Mouse (Mus musculus): ENCODE data around the gene Zfp541. TPM values are rescaled to one million over a fixed set of nuclear protein-coding genes. Genes with fewer than 3 reads are reported as not detected.

Zfp541 gene
- polyA plus RNA-seq, 1 experiment from 2014 or later, result not detected

GRCm38 (mm10) chr7:16099901-16100300 is 38.3 kb downstream of the Zfp541 start:
- peaks cover 22% of the 10 kb centered on the region for H3K36me3 ChIP-seq
- 94% methylated on average over 4 of the region's 4 CpGs for WGBS
- H3K9me3 ChIP-seq, result no peaks in the 10 kb centered on the region
- peak overlapping the region; percentile 97 for H3K4me2 ChIP-seq (replicated peaks)
- H3K4me1 ChIP-seq, result peaks cover 29% of the 10 kb centered on the region
- H3K4me3 ChIP-seq, result peak overlapping the region; percentile 96
- H3K27me3 ChIP-seq, result no peaks in the 10 kb centered on the region
- peak overlapping the region; percentile 97; the same call in 1 of the 2 replicates for H3K9ac ChIP-seq (replicated peaks)
- no peak overlapping the region for H3K27ac ChIP-seq (replicated peaks)
- no peak for ATAC-seq (ENCODE audit: low FRiP score, low read depth)

DNA sequence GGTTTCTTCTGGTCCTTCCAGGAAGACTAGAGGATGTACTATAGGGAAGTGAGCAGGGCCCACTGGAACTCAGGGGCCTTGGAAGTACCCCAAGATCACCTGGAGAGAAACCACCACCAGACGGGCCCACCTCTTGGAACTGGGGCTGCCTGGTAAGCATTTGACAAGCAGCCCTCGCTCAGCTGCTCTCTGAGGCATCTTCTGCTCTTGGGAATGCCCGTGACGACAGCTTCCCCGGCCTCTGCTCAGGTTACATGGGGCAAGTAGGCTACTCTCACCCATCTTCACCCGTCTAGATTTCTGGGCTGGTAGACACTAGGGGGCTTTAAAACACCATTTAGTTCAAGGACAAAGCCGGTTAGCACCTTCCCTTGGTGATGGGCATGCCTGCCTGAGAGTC is 39.5 kb downstream of the Zfp541 start:
- no peak overlapping the region for H3K4me3 ChIP-seq
- H3K4me2 ChIP-seq (replicated peaks), result no peak overlapping the region
- WGBS, result 81% methylated on average over 7 of the region's 7 CpGs
- H3K9me3 ChIP-seq, result no peaks in the 10 kb centered on the region
- no peaks in the 10 kb centered on the region for H3K27me3 ChIP-seq
- peaks cover 26% of the 10 kb centered on the region for H3K36me3 ChIP-seq
- no peak for ATAC-seq (ENCODE audit: low FRiP score, low read depth)
- no peak overlapping the region for H3K27ac ChIP-seq (replicated peaks)
- H3K9ac ChIP-seq (replicated peaks), result no peak overlapping the region
- H3K4me1 ChIP-seq, result peaks cover 29% of the 10 kb centered on the region

GRCm38 (mm10) chr7:16101726-16102475 is 40.3 kb downstream of the Zfp541 start:
- H3K9ac ChIP-seq (replicated peaks), result no peak overlapping the region

GRCm38 (mm10) chr7:16102686-16103226 is 41.1 kb downstream of the Zfp541 start:
- Histone ChIP-seq H3K36me3 (peaks cover 35% of the 10 kb centered on the region), H3K9me3 (no peaks in the 10 kb centered on the region), H3K27me3 (no peaks in the 10 kb centered on the region), H3K4me1 (peaks cover 25% of the 10 kb centered on the region), H3K9ac (replicated peaks) (no peak overlapping the region), H3K4me3 (no peak overlapping the region), H3K4me2 (replicated peaks) (no peak overlapping the region), H3K27ac (replicated peaks) (0 out of 2 replicates have a peak overlapping the region, but pooled peaks have one; percentile 27)
- WGBS, result 95% methylated on average over 5 of the region's 5 CpGs
- no peak for ATAC-seq (ENCODE audit: low FRiP score, low read depth)

More at GRCm38 (mm10) chr7:16101726-16102475, 40.3 kb downstream of the Zfp541 start:
- H3K9me3 ChIP-seq, result no peaks in the 10 kb centered on the region
- ATAC-seq (ENCODE audit: low FRiP score, low read depth), result no peak
- no peaks in the 10 kb centered on the region for H3K27me3 ChIP-seq
- no peak overlapping the region for H3K4me3 ChIP-seq
- H3K36me3 ChIP-seq, result peaks cover 27% of the 10 kb centered on the region
- H3K4me1 ChIP-seq, result peaks cover 29% of the 10 kb centered on the region
- no peak overlapping the region for H3K27ac ChIP-seq (replicated peaks)
- no peak overlapping the region for H3K4me2 ChIP-seq (replicated peaks)
- WGBS, result 84% methylated on average over 15 of the region's 15 CpGs

DNA sequence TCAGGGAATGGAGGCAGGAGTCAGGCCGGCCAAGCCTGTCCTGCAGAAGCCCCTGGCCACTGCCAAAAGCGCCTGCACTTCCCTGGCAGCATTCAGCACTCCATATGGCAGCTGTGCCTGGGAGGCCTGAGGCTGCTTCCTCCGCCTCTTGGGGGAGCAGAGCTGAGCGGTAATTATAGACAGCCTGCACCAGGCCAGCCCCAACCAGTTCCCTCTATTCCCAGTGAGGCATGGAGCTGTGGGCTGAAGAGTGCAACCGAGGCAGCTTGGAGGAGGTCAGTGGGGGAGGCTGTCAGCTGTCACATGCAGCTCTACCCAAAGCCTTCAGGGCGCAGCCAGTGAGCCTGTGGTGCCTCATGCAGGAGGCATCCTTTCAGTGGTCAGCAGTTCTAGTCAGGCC is 42.1 kb downstream of the Zfp541 start:
- Histone ChIP-seq H3K9me3 (no peaks in the 10 kb centered on the region), H3K36me3 (peaks cover 46% of the 10 kb centered on the region), H3K4me2 (replicated peaks) (no peak overlapping the region), H3K9ac (replicated peaks) (no peak overlapping the region), H3K4me3 (no peak overlapping the region), H3K27me3 (no peaks in the 10 kb centered on the region), H3K27ac (replicated peaks) (peak overlapping the region; percentile 54), H3K4me1 (peaks cover 25% of the 10 kb centered on the region)
- 72% methylated on average over 6 of the region's 6 CpGs for WGBS
- ATAC-seq (ENCODE audit: low FRiP score, low read depth), result peak; percentile 53

- no peak overlapping the region for H3K4me3 ChIP-seq
- no peak overlapping the region for H3K9ac ChIP-seq (replicated peaks)
- 92% methylated on average over 7 of the region's 7 CpGs for WGBS
- no peak for ATAC-seq (ENCODE audit: low FRiP score, low read depth)
- H3K9me3 ChIP-seq, result no peaks in the 10 kb centered on the region
- H3K27ac ChIP-seq (replicated peaks), result no peak overlapping the region
- no peaks in the 10 kb centered on the region for H3K27me3 ChIP-seq
- H3K4me1 ChIP-seq, result peaks cover 15% of the 10 kb centered on the region
- peaks cover 55% of the 10 kb centered on the region for H3K36me3 ChIP-seq
- no peak overlapping the region for H3K4me2 ChIP-seq (replicated peaks)
Observed at GRCm38 (mm10) chr7:16104611-16105388, 43.2 kb downstream of the Zfp541 start.

DNA sequence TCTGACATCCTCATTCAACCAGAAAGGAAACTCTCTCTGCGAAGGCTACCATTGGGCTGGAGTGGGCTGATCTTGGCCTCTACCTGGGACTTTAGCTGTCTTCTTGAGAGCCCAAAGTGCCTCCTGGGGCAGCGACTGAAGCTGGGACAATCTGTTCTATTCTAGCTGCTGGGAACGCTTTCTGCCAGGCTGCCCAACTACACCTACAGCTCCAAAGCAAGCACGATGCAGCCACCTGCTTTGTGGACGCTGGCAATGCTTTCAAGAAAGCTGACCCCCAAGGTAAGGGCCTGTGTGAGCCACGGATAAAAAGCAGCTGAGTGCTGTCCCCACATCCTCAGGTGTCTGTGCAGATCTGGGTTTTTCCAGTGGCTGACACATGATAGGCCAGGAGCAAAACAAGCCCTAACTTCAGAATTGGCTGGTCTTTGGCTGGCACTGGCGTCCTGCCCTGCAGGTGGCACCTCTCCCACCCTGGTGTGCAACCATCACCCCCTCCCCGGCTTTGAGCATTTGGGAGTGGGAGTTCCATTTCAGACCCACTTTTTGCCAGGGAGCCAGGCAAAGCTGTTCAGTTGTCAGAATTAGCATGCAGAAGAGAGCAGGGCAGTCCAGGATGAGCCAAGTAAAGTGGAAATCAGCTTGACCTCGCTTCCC is 47.4 kb downstream of the Zfp541 start:
- H3K4me3 ChIP-seq, result no peak overlapping the region
- H3K9me3 ChIP-seq, result no peaks in the 10 kb centered on the region
- no peak for ATAC-seq (ENCODE audit: low FRiP score, low read depth)
- no peak overlapping the region for H3K27ac ChIP-seq (replicated peaks)
- WGBS, result 92% methylated on average over 9 of the region's 9 CpGs
- H3K27me3 ChIP-seq, result no peaks in the 10 kb centered on the region
- H3K9ac ChIP-seq (replicated peaks), result no peak overlapping the region
- H3K4me1 ChIP-seq, result no peaks in the 10 kb centered on the region
- no peak overlapping the region for H3K4me2 ChIP-seq (replicated peaks)
- peaks cover 80% of the 10 kb centered on the region for H3K36me3 ChIP-seq

DNA sequence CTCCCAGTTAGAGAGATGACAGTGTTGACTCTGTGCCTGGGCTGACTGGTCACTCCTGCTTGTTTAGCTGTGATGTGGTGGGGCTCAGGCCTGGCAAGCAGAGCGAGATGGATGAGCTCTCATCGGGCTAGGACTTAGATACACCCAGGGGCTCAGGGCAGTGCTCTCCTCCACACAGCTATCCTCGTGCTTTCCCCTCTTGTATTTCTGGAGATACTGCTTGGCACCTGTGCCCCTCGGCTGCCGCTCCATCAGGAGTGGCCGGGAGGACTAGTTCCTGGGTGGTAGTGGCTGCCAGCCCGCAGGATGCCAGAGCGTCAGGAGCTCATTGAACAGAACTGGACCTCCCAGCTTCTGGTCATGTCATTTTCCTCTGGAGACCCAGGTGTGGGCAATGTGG is 48.5 kb downstream of the Zfp541 start:
- Histone ChIP-seq H3K27ac (replicated peaks) (no peak overlapping the region), H3K27me3 (no peaks in the 10 kb centered on the region), H3K9ac (replicated peaks) (no peak overlapping the region), H3K9me3 (no peaks in the 10 kb centered on the region), H3K4me1 (no peaks in the 10 kb centered on the region), H3K4me2 (replicated peaks) (no peak overlapping the region), H3K4me3 (no peak overlapping the region), H3K36me3 (peaks cover 84% of the 10 kb centered on the region)
- 94% methylated on average over 8 of the region's 8 CpGs for WGBS
- ATAC-seq (ENCODE audit: low FRiP score, low read depth), result no peak

DNA sequence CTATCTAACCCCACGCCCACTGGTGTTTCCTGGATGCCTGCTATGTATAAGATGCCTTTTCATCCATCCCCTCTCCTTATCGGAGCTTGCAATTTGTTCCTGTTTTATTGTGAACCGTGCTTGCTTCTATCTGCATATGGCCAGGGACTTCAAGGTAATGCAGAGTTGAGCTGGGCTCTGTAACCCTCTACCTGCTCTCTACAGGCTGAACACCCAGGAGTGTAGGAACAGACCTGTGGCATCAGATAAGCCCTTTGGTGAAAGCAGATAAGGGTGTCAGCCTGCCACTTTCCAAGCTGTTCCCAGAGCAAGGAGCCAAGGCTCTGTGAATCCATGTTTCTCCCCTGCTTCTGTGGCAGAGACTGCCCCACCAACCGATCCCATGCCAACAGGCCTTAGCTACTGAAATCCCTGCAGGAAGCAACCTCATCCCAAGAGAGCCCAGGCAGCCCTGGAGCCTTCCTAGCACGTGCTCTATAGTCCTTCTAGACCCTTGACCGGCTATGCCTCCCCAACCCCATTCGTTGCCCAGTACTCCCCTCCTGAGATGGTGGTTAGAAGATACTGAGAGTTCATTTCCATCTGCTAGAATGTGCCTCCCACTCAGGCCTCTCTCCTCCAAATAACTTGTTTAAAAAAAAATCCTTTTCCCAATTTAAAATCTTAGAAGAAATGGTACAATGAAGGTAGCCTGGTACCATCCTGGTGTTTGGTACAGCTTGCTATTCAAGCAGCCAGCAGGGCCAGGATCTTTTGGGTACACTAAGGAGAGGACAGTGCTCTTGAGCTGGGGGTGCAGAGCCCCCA is 49.9 kb downstream of the Zfp541 start:
- no peak overlapping the region for H3K9ac ChIP-seq (replicated peaks)
- H3K4me1 ChIP-seq, result no peaks in the 10 kb centered on the region
- no peaks in the 10 kb centered on the region for H3K27me3 ChIP-seq
- WGBS, result 93% methylated on average over 7 of the region's 7 CpGs
- H3K4me2 ChIP-seq (replicated peaks), result no peak overlapping the region
- H3K27ac ChIP-seq (replicated peaks), result no peak overlapping the region
- ATAC-seq (ENCODE audit: low FRiP score, low read depth), result no peak
- H3K36me3 ChIP-seq, result peaks cover 96% of the 10 kb centered on the region
- no peaks in the 10 kb centered on the region for H3K9me3 ChIP-seq
- H3K4me3 ChIP-seq, result no peak overlapping the region

DNA sequence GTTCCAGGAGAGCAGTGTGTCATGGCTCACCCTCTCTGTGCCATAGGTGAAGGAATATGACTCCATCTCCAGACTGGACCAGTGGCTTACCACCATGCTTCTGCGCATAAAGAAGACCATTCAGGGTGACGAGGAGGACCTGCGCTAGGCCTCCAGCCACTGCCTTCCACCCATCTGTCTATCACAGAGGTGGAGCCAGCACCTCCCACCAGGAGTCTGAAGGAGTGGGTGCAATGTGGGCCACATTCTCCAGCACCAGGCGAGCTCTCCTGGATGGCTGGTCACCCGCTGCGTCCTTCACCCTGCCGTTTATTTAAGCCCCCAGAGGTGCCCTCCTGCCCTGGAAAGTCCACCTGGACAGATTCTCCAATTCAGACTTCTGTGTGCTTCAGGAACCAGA is 54.8 kb downstream of the Zfp541 start:
- Histone ChIP-seq H3K4me1 (peaks cover 11% of the 10 kb centered on the region), H3K27me3 (no peaks in the 10 kb centered on the region), H3K4me2 (replicated peaks) (no peak overlapping the region), H3K36me3 (peaks cover 64% of the 10 kb centered on the region), H3K4me3 (no peak overlapping the region), H3K27ac (replicated peaks) (no peak overlapping the region), H3K9me3 (no peaks in the 10 kb centered on the region), H3K9ac (replicated peaks) (no peak overlapping the region)
- 97% methylated on average over 7 of the region's 7 CpGs for WGBS
- no peak for ATAC-seq (ENCODE audit: low FRiP score, low read depth)

DNA sequence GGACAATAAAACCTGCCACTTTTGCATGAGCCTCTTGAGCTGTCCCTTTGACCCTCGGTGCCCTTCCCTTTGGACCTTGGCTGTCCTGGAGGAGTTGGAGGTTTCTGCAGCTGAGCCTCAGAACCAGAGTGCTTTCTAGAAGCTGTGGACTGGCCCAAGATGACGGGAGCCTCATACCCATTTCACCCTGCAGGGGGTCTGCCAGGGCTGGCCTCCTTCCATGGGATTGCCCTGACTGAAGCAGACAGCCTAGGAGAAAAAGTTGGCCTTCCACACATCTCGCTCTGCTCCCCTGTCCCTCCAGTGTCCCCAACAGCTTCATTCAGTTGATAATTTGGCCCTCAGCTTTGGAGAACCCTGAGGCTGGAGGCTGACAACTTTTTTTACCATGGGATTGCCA is 55.5 kb downstream of the Zfp541 start:
- peaks cover 11% of the 10 kb centered on the region for H3K4me1 ChIP-seq
- no peaks in the 10 kb centered on the region for H3K27me3 ChIP-seq
- no peak overlapping the region for H3K27ac ChIP-seq (replicated peaks)
- H3K9me3 ChIP-seq, result no peaks in the 10 kb centered on the region
- no peak for ATAC-seq (ENCODE audit: low FRiP score, low read depth)
- WGBS, result 87% methylated on average over 3 of the region's 3 CpGs
- peaks cover 58% of the 10 kb centered on the region for H3K36me3 ChIP-seq
- H3K4me3 ChIP-seq, result no peak overlapping the region
- no peak overlapping the region for H3K4me2 ChIP-seq (replicated peaks)
- H3K9ac ChIP-seq (replicated peaks), result no peak overlapping the region

All from midbrain, embryonic 12.5 days (tissue).